Mouse (Mus musculus) ovary, postnatal 36 days (tissue): ENCODE data around the gene Glipr1.

Experiments
- DNase-seq: peaks from one replicate; pipeline ENCODE4 v3.0.0; 2022; ENCODE audit warnings: low spot score, mixed read lengths

Glipr1 gene

GRCm38 (mm10) chr10:111960459-111960858, 42.0 kb downstream of the Glipr1 start:
- DNase-seq: no peak

- DNase-seq: no peak
Measured at GRCm38 (mm10) chr10:111959353-111959752, 43.1 kb downstream of the Glipr1 start.

GRCm38 (mm10) chr10:111958046-111958421, 44.4 kb downstream of the Glipr1 start:
- no peak for DNase-seq

- DNase-seq: no peak
Measured at GRCm38 (mm10) chr10:111957271-111958045, 45.0 kb downstream of the Glipr1 start.

GRCm38 (mm10) chr10:111955836-111956235, 46.6 kb downstream of the Glipr1 start:
- no peak for DNase-seq

- no peak for DNase-seq
Measured at GRCm38 (mm10) chr10:111949008-111949407, 53.4 kb downstream of the Glipr1 start.

- no peak for DNase-seq
Measured at GRCm38 (mm10) chr10:111948041-111948440, 54.4 kb downstream of the Glipr1 start.

- DNase-seq: no peak
Measured at GRCm38 (mm10) chr10:111945563-111945962, 56.9 kb downstream of the Glipr1 start.

- no peak for DNase-seq
Measured at GRCm38 (mm10) chr10:111943026-111943425, 59.4 kb downstream of the Glipr1 start.

GRCm38 (mm10) chr10:111937146-111937534, 65.3 kb downstream of the Glipr1 start:
- no peak for DNase-seq

GRCm38 (mm10) chr10:111936491-111937145, 65.8 kb downstream of the Glipr1 start:
- DNase-seq: peak; percentile 27

GRCm38 (mm10) chr10:111936021-111936420, 66.4 kb downstream of the Glipr1 start:
- DNase-seq: no peak
